Mouse (Mus musculus): ENCODE measurements at regions not wholly inside any gene's neighbourhood (a gene's known extent, or its start where the extent isn't known, plus 50 kb on each side); places are given as distances from the start of the nearest gene placed in this dataset.

DNA sequence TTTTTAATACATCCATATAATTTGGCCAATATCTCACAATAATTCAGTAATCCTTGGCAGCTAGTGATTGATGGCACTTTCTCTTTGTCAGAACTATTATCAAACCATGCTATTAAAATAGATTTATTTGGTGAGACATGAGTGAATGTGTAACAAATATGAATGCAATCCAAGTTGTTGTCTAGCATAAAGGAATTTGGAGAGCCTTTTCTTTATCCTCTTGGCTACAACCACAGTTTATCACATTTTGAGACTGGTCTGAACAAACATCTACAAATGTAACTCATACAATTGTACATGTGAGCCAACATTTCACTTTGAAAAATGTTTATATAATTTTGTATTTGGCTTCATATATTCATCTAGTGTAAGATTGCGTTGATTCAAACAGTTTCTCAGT, 676.5 kb downstream of the Pcdh7 start:
- no peak for DNase-seq

DNA sequence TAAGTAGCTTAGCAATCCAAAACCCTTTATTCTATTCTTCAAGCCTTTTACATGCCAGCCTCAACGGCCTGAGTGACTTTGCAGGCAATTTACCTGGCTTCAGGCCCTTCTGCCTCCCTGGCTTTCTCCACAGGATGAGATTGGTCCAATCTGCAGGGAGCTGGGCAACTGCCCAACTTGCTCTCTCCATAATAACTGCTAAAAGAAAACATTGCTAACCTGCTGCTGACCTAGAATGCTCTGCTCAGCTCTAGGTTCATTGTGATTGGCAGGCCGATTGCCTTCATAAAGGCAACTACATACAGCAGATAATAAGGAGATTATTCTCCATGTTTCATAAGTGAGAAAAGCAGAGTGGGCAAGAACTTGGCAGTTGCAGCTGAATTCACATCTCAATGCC, 710.5 kb downstream of the Pcdh7 start:
- peak; percentile 28 for DNase-seq

DNA sequence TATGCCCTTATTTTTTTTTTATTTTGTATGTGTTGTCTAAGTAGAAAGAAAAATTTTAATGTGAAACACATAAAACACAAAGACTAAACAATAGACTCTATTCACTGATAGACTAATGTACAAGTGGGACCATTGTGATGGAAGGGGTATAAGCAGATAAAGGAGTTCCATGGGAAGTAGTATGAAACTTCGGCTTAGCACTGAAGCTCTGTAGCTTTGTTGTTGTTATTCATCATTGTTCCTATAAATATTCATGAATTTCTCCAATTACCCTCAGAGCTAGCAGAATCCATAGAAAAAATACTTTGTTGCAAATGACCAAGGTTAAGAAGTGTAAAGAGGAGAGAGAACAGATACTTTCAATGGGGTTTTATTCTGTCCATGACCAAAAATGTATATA, 718.7 kb downstream of the Pcdh7 start:
- no peak for DNase-seq

Data from cerebellum, adult 9-11 months (tissue).